Mouse (Mus musculus) heart, adult 2 months (tissue): ENCODE measurements at regions not wholly inside any gene's neighbourhood (a gene's known extent, or its start where the extent isn't known, plus 50 kb on each side); places are given as distances from the start of the nearest gene placed in this dataset.

Experiments used
- CTCF ChIP-seq: fragments of 200-600 bp; IDR thresholded peaks from 2 replicates; pipeline ENCODE4 v1.8.1; 2022; ENCODE audit warnings: antibody characterized with exemption, mild to moderate bottlenecking, moderate library complexity
- POLR2A ChIP-seq: fragments of 200-500 bp; IDR thresholded peaks from 2 replicates; pipeline ENCODE4 v1.6.1; 2011; ENCODE audit warnings: mild to moderate bottlenecking, low read depth, low read length, control low read depth; ENCODE audit not compliant: insufficient read depth

GRCm38 (mm10) chr6:81770301-81770700, 153.2 kb upstream of the Gcfc2 start:
- TF ChIP-seq POLR2A (no peak), CTCF (no peak)
